Mouse (Mus musculus): ENCODE measurements at regions not wholly inside any gene's neighbourhood (a gene's known extent, or its start where the extent isn't known, plus 50 kb on each side); places are given as distances from the start of the nearest gene placed in this dataset.

GRCm38 (mm10) chr9:87504673-87505385 is 226.2 kb downstream of the Tbx18 start:
- intact Hi-C loops (cut with DNase I) = no loop called here
- DNase-seq (ENCODE audit: low spot score in 2 of 2) = no peak

GRCm38 (mm10) chr9:87464141-87464540 is 208.8 kb upstream of the Cep162 start:
- no peak for DNase-seq (ENCODE audit: low spot score in 2 of 2)
- intact Hi-C loops (cut with DNase I) = no loop called here

GRCm38 (mm10) chr9:87453261-87453660 is 197.9 kb upstream of the Cep162 start:
- DNase-seq (ENCODE audit: low spot score in 2 of 2) = no peak
- intact Hi-C loops (cut with DNase I) = no loop called here

- DNase-seq (ENCODE audit: low spot score in 2 of 2) = no peak
- intact Hi-C loops (cut with DNase I) = no loop called here
Observed at GRCm38 (mm10) chr9:87452571-87452970, 197.2 kb upstream of the Cep162 start.

- intact Hi-C loops (cut with DNase I) = no loop called here
- no peak for DNase-seq (ENCODE audit: low spot score in 2 of 2)
Observed at GRCm38 (mm10) chr9:87443467-87444235, 188.3 kb upstream of the Cep162 start.

GRCm38 (mm10) chr9:87432072-87432471 is 176.7 kb upstream of the Cep162 start:
- intact Hi-C loops (cut with DNase I) = no loop called here
- DNase-seq (ENCODE audit: low spot score in 2 of 2) = peak in 1 of 2 experiments; percentile 6

- no peak for DNase-seq (ENCODE audit: low spot score in 2 of 2)
- intact Hi-C loops (cut with DNase I) = no loop called here
Observed at GRCm38 (mm10) chr9:87431523-87431922, 176.2 kb upstream of the Cep162 start.

GRCm38 (mm10) chr9:87425201-87425600 is 169.9 kb upstream of the Cep162 start:
- intact Hi-C loops (cut with DNase I) = no loop called here
- DNase-seq (ENCODE audit: low spot score in 2 of 2) = peak; percentile 28 to 46

GRCm38 (mm10) chr9:87421175-87421574 is 165.8 kb upstream of the Cep162 start:
- no peak for DNase-seq (ENCODE audit: low spot score in 2 of 2)
- intact Hi-C loops (cut with DNase I) = loop anchor here (5.0 kb wide), 1 partner anchor 311 kb away; the partner anchor contains the start of gene Tbx18

- intact Hi-C loops (cut with DNase I) = loop anchor here (5.0 to 10.0 kb wide), 2 partner anchors 655 to 803 kb away; no protein-coding TSS in a partner anchor
- peak; percentile 80 to 83 for DNase-seq (ENCODE audit: low spot score in 2 of 2)
Observed at GRCm38 (mm10) chr9:87419376-87419775, 164.0 kb upstream of the Cep162 start.

DNA sequence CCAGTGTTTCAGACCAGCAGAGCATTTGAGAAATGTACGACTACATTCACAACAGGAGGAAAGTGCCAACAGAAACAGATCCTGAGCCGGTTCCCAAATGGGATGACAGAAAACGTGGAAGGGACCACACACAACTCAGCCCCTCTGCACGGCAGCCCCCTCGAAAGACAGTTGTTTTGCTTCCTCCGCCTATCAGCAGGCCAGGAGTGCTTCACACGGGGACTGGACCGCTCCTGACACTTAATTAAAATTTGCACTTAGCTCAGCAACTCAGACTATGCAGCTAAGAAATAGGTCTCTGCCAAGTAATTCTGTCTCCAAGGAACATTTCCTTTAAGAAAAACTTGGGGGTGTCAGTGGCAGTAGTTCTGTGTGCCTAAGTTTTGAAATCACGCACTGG is 157.6 kb upstream of the Cep162 start:
- DNase-seq (ENCODE audit: low spot score in 2 of 2) = no peak
- intact Hi-C loops (cut with DNase I) = loop anchor here (10.0 kb wide), 1 partner anchor 662 kb away; no protein-coding TSS in a partner anchor

- intact Hi-C loops (cut with DNase I) = loop anchor here (10.0 kb wide), 1 partner anchor 664 kb away; no protein-coding TSS in a partner anchor
Observed at GRCm38 (mm10) chr9:87411044-87411443, 155.7 kb upstream of the Cep162 start.

GRCm38 (mm10) chr9:87409736-87410135 is 154.4 kb upstream of the Cep162 start:
- intact Hi-C loops (cut with DNase I) = loop anchor here (10.0 kb wide), 1 partner anchor 665 kb away; no protein-coding TSS in a partner anchor
- no peak for DNase-seq (ENCODE audit: low spot score in 2 of 2)

More at GRCm38 (mm10) chr9:87411044-87411443, 155.7 kb upstream of the Cep162 start:
- DNase-seq (ENCODE audit: low spot score in 2 of 2) = no peak

DNA sequence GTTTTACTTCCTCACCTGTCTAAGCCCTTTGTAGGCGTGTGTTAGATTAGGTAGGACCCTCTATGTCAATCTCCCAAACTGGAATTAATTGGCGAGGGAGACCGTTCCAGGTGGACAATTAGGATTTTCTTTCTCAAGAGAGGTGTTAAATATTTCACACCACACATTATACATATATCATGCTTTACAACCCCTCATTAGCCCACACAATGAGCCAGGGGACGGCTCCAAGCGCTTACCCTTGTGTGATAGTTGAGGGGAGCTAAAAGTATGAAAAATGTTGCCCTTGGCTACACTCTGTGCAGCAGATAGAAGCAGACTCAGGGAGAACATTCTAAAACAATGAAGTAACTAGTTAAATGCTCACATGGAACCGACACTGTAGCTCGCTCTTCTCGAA is 153.5 kb upstream of the Cep162 start:
- intact Hi-C loops (cut with DNase I) = no loop called here

GRCm38 (mm10) chr9:87406476-87406875 is 151.1 kb upstream of the Cep162 start:
- intact Hi-C loops (cut with DNase I) = no loop called here
- no peak for DNase-seq (ENCODE audit: low spot score in 2 of 2)

More for the DNA sequence above, 153.5 kb upstream of the Cep162 start:
- DNase-seq (ENCODE audit: low spot score in 2 of 2) = no peak

- DNase-seq (ENCODE audit: low spot score in 2 of 2) = no peak
- intact Hi-C loops (cut with DNase I) = no loop called here
Observed at GRCm38 (mm10) chr9:87405115-87405720, 149.9 kb upstream of the Cep162 start.

- intact Hi-C loops (cut with DNase I) = no loop called here
Observed at GRCm38 (mm10) chr9:87402010-87402409, 146.7 kb upstream of the Cep162 start.

DNA sequence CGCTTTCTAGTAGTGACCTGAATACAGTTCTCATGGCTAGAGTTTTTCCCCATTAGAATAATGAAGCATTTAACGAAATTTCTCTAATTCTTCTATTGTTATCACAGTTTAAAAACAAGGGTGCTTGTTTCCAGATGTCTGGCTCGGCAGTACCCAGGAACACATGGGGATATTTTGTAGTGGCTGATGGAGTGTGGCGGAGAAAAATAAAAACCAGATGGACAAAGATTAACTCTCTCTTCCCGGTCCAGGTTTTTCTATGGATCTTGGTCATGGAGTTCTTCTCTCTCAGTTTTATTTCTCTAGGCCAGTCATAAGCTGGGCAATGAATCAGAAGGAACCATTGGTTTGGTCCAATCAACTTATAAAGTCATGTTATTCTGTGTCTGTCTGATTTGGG is 132.2 kb upstream of the Cep162 start:
- intact Hi-C loops (cut with DNase I) = no loop called here
- DNase-seq (ENCODE audit: low spot score in 2 of 2) = no peak

More at GRCm38 (mm10) chr9:87402010-87402409, 146.7 kb upstream of the Cep162 start:
- no peak for DNase-seq (ENCODE audit: low spot score in 2 of 2)

GRCm38 (mm10) chr9:87383513-87383912 is 128.2 kb upstream of the Cep162 start:
- intact Hi-C loops (cut with DNase I) = no loop called here
- no peak for DNase-seq (ENCODE audit: low spot score in 2 of 2)

DNA sequence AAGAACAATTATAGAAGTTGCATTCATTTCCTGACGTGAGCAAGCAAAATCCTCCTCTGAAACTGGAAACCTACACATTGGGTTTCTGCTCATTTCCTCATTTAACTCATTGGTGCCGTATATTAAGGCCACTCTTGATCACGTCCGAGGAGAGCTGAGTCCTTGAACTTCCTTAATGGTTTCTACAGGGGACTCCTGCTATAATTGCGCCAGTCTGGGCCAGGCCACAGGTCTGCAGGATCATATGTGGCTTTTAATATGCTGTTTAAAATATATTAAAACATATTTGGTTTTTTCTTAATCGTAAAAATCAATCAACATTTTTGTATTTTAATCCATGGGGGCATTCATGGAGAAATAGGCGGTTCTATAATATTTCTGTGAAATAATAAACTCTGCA is 122.6 kb upstream of the Cep162 start:
- intact Hi-C loops (cut with DNase I) = no loop called here
- no peak for DNase-seq (ENCODE audit: low spot score in 2 of 2)

Measured in left cerebral cortex, postnatal 14 days (tissue).